Mouse (Mus musculus) C2C12 (cell line): ENCODE measurements around the gene Evl. TPM values are rescaled to one million over a fixed set of nuclear protein-coding genes. Genes with fewer than 3 reads are reported as not detected.

ENCODE experiments used
- H3K27me3 ChIP-seq: one replicate; pipeline ENCODE4 v1.6.1; 2011; ENCODE audit not compliant: control insufficient read depth, insufficient read depth, insufficient read length
- H3K36me3 ChIP-seq: one replicate; pipeline ENCODE4 v1.6.1; 2011; ENCODE audit not compliant: control insufficient read depth, insufficient read depth
- H3K4me3 ChIP-seq: one replicate; pipeline ENCODE4 v1.5.1; 2011; ENCODE audit warnings: mild to moderate bottlenecking, control low read depth; ENCODE audit not compliant: poor library complexity, insufficient read depth, severe bottlenecking
- H3K79me2 ChIP-seq: one replicate; pipeline ENCODE4 v1.6.1; 2011; ENCODE audit not compliant: control insufficient read depth, insufficient read depth
- H3K79me3 ChIP-seq: one replicate; pipeline ENCODE4 v1.6.1; 2011; ENCODE audit warnings: low read depth, control low read depth
- H3ac ChIP-seq: one replicate; pipeline ENCODE3; 2011; ENCODE audit warnings: low read depth; ENCODE audit not compliant: control insufficient read depth, insufficient read length
- CEBPB ChIP-seq: IDR thresholded peaks from one replicate; pipeline ENCODE4 v1.6.1; 2011; ENCODE audit warnings: low read depth, mild to moderate bottlenecking, control low read depth, moderate library complexity
- CTCF ChIP-seq: IDR thresholded peaks from one replicate; pipeline ENCODE4 v1.5.1; 2011; ENCODE audit not compliant: control insufficient read depth, insufficient read depth, insufficient read length
- FOSL1 ChIP-seq: IDR thresholded peaks from one replicate; pipeline ENCODE4 v1.8.0; 2011; ENCODE audit warnings: mild to moderate bottlenecking, low read length; ENCODE audit not compliant: poor library complexity, insufficient read depth, severe bottlenecking
- MAX ChIP-seq: IDR thresholded peaks from one replicate; pipeline ENCODE4 v1.6.1; 2011; ENCODE audit warnings: mild to moderate bottlenecking, control low read depth
- MYOD1 ChIP-seq: IDR thresholded peaks from one replicate; pipeline ENCODE4 v1.6.1; 2011; ENCODE audit warnings: low read depth; ENCODE audit not compliant: control insufficient read depth, insufficient read length
- MYOG ChIP-seq: IDR thresholded peaks from one replicate; pipeline ENCODE4 v1.6.1; 2011; ENCODE audit not compliant: control insufficient read depth, insufficient read length; ENCODE audit errors: extremely low read depth
- USF1 ChIP-seq: IDR thresholded peaks from one replicate; pipeline ENCODE4 v1.6.1; 2011; ENCODE audit warnings: low read depth, mild to moderate bottlenecking, control low read depth, moderate library complexity
- polyA plus RNA-seq: library from polyadenylated mRNA; unstranded; fragments of >200 nt; fragmentation: generic; extraction: Trizol; gene quantifications from one replicate; pipeline ENCODE4 v1.2.1, GENCODE M21; 2012; ENCODE audit warnings: missing spikeins

Evl gene
- polyA plus RNA-seq, 1 experiment: 89.9 TPM

DNA sequence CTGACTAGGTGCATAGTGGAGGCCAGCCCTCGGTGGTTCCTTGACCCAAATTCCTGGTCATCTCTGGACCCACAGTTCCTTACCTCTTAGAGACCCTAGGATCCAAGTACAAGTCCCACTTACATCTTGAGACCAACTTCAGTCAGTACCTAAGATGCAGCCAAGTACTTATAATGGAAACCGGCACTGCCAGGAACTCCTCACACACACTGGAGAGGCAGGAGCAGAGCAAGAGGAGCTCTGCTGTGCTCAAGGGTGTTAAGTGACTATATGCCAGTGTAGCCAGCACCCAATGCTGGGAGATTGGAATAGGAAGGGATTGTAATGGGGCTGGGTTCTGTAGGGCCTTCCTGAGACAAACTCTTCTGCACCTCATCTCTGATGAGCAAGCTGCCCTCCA lies 120.4 kb downstream of the Evl start:
- Histone ChIP-seq H3ac (no peak overlapping the region), H3K4me3 (no peak overlapping the region)

GRCm38 (mm10) chr12:108675614-108676401 lies 121.3 kb downstream of the Evl start:
- Histone ChIP-seq H3K79me3 (no peaks in the 10 kb centered on the region), H3K27me3 (no peaks in the 10 kb centered on the region), H3K79me2 (no peaks in the 10 kb centered on the region), H3K4me3 (no peak overlapping the region), H3K36me3 (peaks cover 34% of the 10 kb centered on the region), H3ac (no peak overlapping the region)
- no peak for TF ChIP-seq MAX

More for the DNA sequence above, 120.4 kb downstream of the Evl start:
- Histone ChIP-seq H3K79me2 (no peaks in the 10 kb centered on the region), H3K27me3 (no peaks in the 10 kb centered on the region), H3K36me3 (peaks cover 32% of the 10 kb centered on the region), H3K79me3 (no peaks in the 10 kb centered on the region)
- no peak for TF ChIP-seq USF1
- TF ChIP-seq FOSL1: no peak
- no peak for TF ChIP-seq MYOG
- no peak for TF ChIP-seq CTCF
- TF ChIP-seq MAX: no peak
- TF ChIP-seq MYOD1: no peak
- no peak for TF ChIP-seq CEBPB

DNA sequence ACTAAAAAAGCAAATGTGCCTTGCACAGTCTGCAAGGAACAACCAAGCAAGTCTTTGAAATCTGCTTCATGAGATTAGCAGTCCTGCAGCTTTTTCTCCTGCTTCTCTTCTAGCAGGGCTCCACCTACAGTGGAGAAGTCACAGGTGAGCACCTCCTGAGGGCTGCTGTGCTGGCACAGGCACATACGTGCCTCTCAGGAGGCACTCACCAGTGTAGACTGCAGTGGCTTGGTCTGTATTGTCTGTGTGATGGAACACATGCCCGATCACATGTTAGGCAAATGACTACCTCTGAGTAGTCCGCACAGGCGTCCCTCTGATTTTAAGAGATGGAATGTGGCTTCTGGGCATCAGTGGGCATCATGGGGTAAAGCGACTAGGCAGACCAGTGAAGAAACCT lies 122.6 kb downstream of the Evl start:
- Histone ChIP-seq H3K4me3 (no peak overlapping the region), H3K79me2 (no peaks in the 10 kb centered on the region), H3K27me3 (no peaks in the 10 kb centered on the region), H3K79me3 (no peaks in the 10 kb centered on the region), H3K36me3 (peaks cover 41% of the 10 kb centered on the region), H3ac (no peak overlapping the region)
- TF ChIP-seq CTCF: no peak
- no peak for TF ChIP-seq USF1
- TF ChIP-seq FOSL1: no peak
- no peak for TF ChIP-seq MYOG
- no peak for TF ChIP-seq CEBPB
- TF ChIP-seq MAX: no peak
- no peak for TF ChIP-seq MYOD1

DNA sequence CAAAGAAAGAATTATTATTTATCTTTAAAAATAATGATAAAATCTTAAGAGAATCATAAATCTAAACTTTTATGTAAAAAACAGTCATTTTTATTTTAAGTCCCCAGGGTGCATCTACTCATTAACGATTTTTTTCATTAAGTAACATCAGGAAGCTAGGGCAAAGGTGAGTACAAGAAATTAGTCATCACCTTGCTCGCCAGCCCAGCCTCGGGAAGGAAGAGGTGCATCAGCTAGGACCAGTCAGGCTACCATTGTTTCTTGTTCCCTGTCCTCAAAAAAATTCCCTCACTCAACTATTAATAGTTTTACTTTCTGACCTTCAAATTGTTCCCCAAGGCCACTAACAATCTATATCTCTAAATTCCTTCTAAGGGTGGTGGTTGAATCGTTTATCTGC lies 123.8 kb downstream of the Evl start:
- peaks cover 46% of the 10 kb centered on the region for H3K36me3 ChIP-seq

GRCm38 (mm10) chr12:108680861-108681260 lies 126.3 kb downstream of the Evl start:
- TF ChIP-seq MAX (no peak), MYOG (no peak), CEBPB (no peak), MYOD1 (no peak), USF1 (no peak), FOSL1 (no peak), CTCF (no peak)
- Histone ChIP-seq H3K4me3 (peak overlapping the region; percentile 6), H3K79me2 (no peaks in the 10 kb centered on the region), H3K27me3 (no peaks in the 10 kb centered on the region), H3K79me3 (no peaks in the 10 kb centered on the region), H3K36me3 (peaks cover 49% of the 10 kb centered on the region), H3ac (no peak overlapping the region)

More for the DNA sequence above, 123.8 kb downstream of the Evl start:
- Histone ChIP-seq H3K79me3 (no peaks in the 10 kb centered on the region), H3K4me3 (no peak overlapping the region), H3ac (no peak overlapping the region), H3K79me2 (no peaks in the 10 kb centered on the region), H3K27me3 (no peaks in the 10 kb centered on the region)
- no peak for TF ChIP-seq MYOD1
- TF ChIP-seq USF1: no peak
- TF ChIP-seq FOSL1: no peak
- no peak for TF ChIP-seq MAX
- no peak for TF ChIP-seq CTCF
- TF ChIP-seq CEBPB: no peak
- no peak for TF ChIP-seq MYOG

GRCm38 (mm10) chr12:108682240-108683023 lies 127.9 kb downstream of the Evl start:
- H3K27me3 ChIP-seq: no peaks in the 10 kb centered on the region
- H3K4me3 ChIP-seq: no peak overlapping the region
- no peaks in the 10 kb centered on the region for H3K79me2 ChIP-seq
- TF ChIP-seq CEBPB (no peak), MAX (no peak), MYOD1 (no peak), MYOG (no peak), USF1 (no peak)
- H3ac ChIP-seq: no peak overlapping the region
- no peaks in the 10 kb centered on the region for H3K79me3 ChIP-seq
- H3K36me3 ChIP-seq: peaks cover 36% of the 10 kb centered on the region
